Mouse (Mus musculus): ENCODE results near the gene Pald1.

DNA sequence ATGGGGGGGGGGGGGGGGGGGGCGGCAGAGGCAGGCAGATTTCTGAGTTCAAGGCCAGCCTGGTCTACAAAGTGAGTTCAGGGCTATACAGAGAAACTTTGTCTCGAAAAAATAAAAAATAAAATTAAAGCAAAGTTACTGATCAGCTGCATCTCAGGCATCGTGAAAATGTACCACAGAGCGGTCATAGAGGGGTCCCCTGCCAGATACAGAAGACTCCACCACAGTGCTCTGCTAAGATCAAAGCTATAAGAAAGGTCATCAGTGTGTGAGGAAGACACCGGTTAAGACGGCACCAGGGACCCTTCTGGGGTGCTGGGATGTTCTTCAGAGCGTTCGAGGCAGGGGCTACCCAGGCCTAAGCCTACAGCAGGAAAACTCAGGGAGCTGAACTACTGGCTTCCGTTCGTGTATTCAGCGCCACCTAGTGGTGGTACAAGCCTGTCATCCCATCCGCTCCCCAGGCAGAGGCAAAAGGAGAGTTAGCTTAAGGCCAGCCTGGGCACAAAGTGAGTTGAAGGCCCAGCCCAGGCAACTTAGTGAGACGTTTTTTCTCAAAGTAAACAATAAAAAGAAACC, 15.9 kb upstream of the Pald1 start:
- TF ChIP-seq CTCF (IDR thresholded peaks at IDR 0.05; ENCODE audit: low read depth, low read length) = peak; percentile 97
- 0 out of 2 replicates have a peak, but pooled peaks have one; percentile 26 for TF ChIP-seq EP300 (IDR thresholded peaks at IDR 0.05; ENCODE audit: insufficient read depth, low read depth, low read length)

Data from ES-Bruce4 (cell line).